Mouse (Mus musculus) E14TG2a.4 (cell line): Measurements from ENCODE around the gene Hist1h4f.

Experiments
- CTCF ChIP-seq: conservative IDR thresholded peaks from 2 replicates; pipeline ENCODE4 v1.5.1; 2014; ENCODE audit warnings: low read length
- NANOG ChIP-seq: IDR thresholded peaks from 2 replicates; pipeline ENCODE4 v1.6.1; 2014; ENCODE audit warnings: borderline replicate concordance, low read length, mixed read lengths

DNA sequence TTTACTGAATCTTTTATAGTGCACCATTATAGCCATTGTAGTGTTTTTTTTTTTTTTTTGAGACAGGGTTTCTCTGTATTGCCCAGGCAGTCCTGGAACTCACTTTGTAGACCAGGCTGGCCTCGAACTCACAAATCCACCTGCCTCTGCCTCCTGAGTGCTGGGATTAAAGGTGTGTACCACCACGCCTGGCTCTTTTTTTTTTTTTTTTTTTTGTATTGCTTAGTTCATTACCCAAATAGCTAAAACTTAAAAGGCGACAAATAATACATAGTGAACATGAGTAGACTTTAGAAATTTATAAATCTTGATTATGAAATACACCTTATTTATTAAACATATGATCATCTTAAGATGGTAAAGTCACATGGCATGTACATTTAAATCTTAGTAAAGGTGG, 10.0 kb downstream of the Hist1h4f start:
- no peak for TF ChIP-seq NANOG
- no peak for TF ChIP-seq CTCF
